Mouse (Mus musculus) midbrain, embryonic 11.5 days (tissue): ENCODE data around the gene Rhoq. TPM values are rescaled to one million over a fixed set of nuclear protein-coding genes. Genes with fewer than 3 reads are reported as not detected.

Experiments used
- ATAC-seq: fragments of 200-750 bp; cut with Nextera tagmentation; 2 replicates; pipeline ENCODE4 v1.8.0; 2017; ENCODE audit warnings: moderate TSS enrichment, moderate library complexity; ENCODE audit not compliant: low FRiP score
- DNase-seq: peaks from one replicate; pipeline ENCODE4 v3.0.0; 2015; ENCODE audit warnings: low spot score; ENCODE audit errors: missing footprints
- H3K27ac ChIP-seq: fragments of 300-500 bp; sonication (generic); 2 replicates; pipeline ENCODE4 v1.5.1; 2014; ENCODE audit warnings: low read depth, low read length
- H3K27me3 ChIP-seq: fragments of 300-500 bp; sonication (generic); 2 replicates; pipeline ENCODE4 v1.6.1; 2014; ENCODE audit warnings: mild to moderate bottlenecking, low read length, moderate library complexity, mixed read lengths; ENCODE audit not compliant: control insufficient read depth, insufficient read depth
- H3K36me3 ChIP-seq: fragments of 300-500 bp; sonication (generic); 2 replicates; pipeline ENCODE4 v1.6.1; 2014; ENCODE audit warnings: mild to moderate bottlenecking, low read length, moderate library complexity, mixed read lengths; ENCODE audit not compliant: control insufficient read depth, insufficient read depth
- H3K4me1 ChIP-seq: fragments of 300-500 bp; sonication (generic); 2 replicates; pipeline ENCODE4 v1.6.1; 2014; ENCODE audit warnings: low read length; ENCODE audit not compliant: control insufficient read depth, insufficient read depth
- H3K4me2 ChIP-seq: fragments of 300-500 bp; sonication (generic); 2 replicates; pipeline ENCODE4 v1.6.1; 2014; ENCODE audit warnings: mild to moderate bottlenecking, moderate library complexity
- H3K4me3 ChIP-seq: fragments of 300-500 bp; sonication (generic); 2 replicates; pipeline ENCODE4 v1.5.1; 2014; ENCODE audit warnings: low read depth, low read length
- H3K9ac ChIP-seq: fragments of 300-500 bp; sonication (generic); 2 replicates; pipeline ENCODE4 v1.6.1; 2014; ENCODE audit warnings: low read length
- H3K9me3 ChIP-seq: fragments of 300-500 bp; sonication (generic); 2 replicates; pipeline ENCODE4 v1.6.1; 2016; ENCODE audit warnings: low read length; ENCODE audit not compliant: control insufficient read depth
- WGBS: fragments of 180-500 bp; shearing (Covaris S2); extraction: QIAGEN DNeasy Blood & Tissue Kit; methylation state at CpG from one replicate; pipeline ENCODE4 v1.1.7; 2014; 5-methylcytosine and 5-hydroxymethylcytosine counted together
- polyA plus RNA-seq: library from polyadenylated mRNA; unstranded; fragments of >200 nt; fragmentation: Nextera tagmentation; extraction: Ambion mirVana; gene quantifications from 2 replicates; pipeline ENCODE4 v1.2.1, GENCODE M21; 2014

Gene Rhoq
- polyA plus RNA-seq, 1 experiment from 2014 or later = 11.8 TPM

DNA sequence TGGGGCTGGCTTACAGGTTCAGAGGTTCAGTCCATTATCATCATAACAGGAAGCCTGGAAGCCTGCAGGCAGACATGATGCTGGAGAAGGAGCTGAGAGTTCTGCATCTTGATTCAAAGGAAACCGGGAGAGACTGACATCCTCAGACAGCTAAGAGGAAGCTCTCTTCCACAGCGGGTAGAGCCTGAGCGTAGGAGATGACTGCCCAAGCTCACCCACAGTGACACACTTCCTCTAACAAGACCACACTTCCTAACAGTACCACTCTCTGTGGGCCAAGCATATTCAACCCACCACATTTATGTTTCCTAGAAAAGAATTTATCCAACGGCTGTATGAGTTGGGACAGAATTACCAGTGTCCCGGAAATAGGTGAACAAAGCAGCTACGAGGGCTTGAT, 15.6 kb downstream of the Rhoq start:
- Histone ChIP-seq H3K27me3 (no peaks in the 10 kb centered on the region), H3K4me2 (no peak overlapping the region), H3K36me3 (peaks cover 8% of the 10 kb centered on the region), H3K4me1 (no peaks in the 10 kb centered on the region), H3K27ac (no peak overlapping the region), H3K4me3 (no peak overlapping the region), H3K9me3 (no peaks in the 10 kb centered on the region), H3K9ac (no peak overlapping the region)
- no peak for ATAC-seq
- no peak for DNase-seq
- 87% methylated on average over 6 of the region's 6 CpGs for WGBS

DNA sequence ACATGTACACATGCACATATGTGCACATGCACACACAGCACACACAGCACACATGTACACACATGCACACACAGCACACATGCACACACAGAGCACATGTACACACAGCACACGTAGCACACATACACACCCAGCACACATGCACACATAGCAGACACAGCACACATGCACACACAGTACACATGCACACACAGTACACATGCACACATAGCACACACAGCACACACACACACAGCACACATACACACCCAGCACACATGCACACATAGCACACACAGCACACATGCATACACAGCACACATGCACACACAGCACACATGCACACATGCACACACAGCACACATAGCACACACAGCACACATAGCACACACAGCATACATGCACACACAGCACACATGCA, 18.3 kb downstream of the Rhoq start:
- H3K27me3 ChIP-seq = no peaks in the 10 kb centered on the region
- ATAC-seq (no peak), DNase-seq (no peak)
- peaks cover 2% of the 10 kb centered on the region; the same call in 1 of the 2 replicates for H3K36me3 ChIP-seq
- H3K4me1 ChIP-seq = peaks cover 6% of the 10 kb centered on the region
- H3K4me2 ChIP-seq = no peak overlapping the region
- no peak overlapping the region for H3K27ac ChIP-seq
- 83% methylated on average over 1 of the region's 1 CpGs for WGBS
- no peak overlapping the region for H3K4me3 ChIP-seq
- H3K9ac ChIP-seq = no peak overlapping the region
- H3K9me3 ChIP-seq = no peaks in the 10 kb centered on the region

- WGBS = 98% methylated on average over 2 of the region's 2 CpGs
Measured at GRCm38 (mm10) chr17:86981701-86982100, 18.8 kb downstream of the Rhoq start.

GRCm38 (mm10) chr17:86982497-86982896, 19.6 kb downstream of the Rhoq start:
- ATAC-seq (no peak), DNase-seq (no peak)
- Histone ChIP-seq H3K27ac (no peak overlapping the region), H3K4me2 (no peak overlapping the region), H3K9ac (no peak overlapping the region; the same call in 1 of the 2 replicates), H3K36me3 (peaks cover 2% of the 10 kb centered on the region; the same call in 1 of the 2 replicates), H3K9me3 (no peaks in the 10 kb centered on the region), H3K27me3 (no peaks in the 10 kb centered on the region), H3K4me1 (peaks cover 15% of the 10 kb centered on the region), H3K4me3 (no peak overlapping the region)
- 60% methylated on average over 9 of the region's 9 CpGs for WGBS

More at GRCm38 (mm10) chr17:86981701-86982100, 18.8 kb downstream of the Rhoq start:
- Histone ChIP-seq H3K27ac (no peak overlapping the region), H3K4me1 (peaks cover 11% of the 10 kb centered on the region), H3K9me3 (no peaks in the 10 kb centered on the region), H3K4me3 (no peak overlapping the region), H3K36me3 (peaks cover 2% of the 10 kb centered on the region; the same call in 1 of the 2 replicates), H3K9ac (no peak overlapping the region), H3K27me3 (no peaks in the 10 kb centered on the region), H3K4me2 (no peak overlapping the region)
- no peak for DNase-seq
- no peak for ATAC-seq

DNA sequence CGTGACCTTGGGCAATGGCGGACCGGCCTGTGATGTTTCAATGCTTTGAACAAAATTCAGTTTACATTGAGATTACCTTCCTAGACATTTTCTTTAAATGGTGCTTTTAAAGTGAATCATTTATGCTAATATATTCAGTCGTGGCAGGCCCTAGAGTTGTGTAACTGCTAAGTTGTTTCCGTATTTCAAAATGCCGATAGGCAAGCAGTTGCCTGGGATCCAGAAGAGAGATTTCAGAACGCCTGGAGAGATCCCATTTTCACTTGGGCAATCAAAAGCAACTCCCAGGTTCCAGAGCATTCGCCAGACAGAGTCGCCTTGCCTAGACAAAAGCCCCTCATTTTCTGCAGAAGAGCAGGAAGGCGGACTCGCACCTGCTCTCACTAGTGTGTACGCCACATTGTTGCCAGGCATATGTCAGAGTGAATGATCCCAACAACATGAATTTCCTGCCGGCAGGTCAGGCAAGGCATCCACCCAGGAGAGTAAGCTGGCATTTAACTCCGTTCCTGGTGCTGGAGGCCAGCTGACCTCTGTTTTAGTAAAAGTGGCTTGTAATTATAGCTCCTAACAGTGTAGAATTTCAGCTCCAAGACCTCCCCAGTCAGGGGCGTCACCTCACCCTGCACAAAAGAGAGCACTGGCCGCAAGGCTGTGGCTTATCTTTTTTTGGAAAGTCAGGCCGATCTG, 23.7 kb downstream of the Rhoq start:
- H3K9ac ChIP-seq = peak overlapping the region; percentile 12; the same call in 1 of the 2 replicates
- ATAC-seq (no peak), DNase-seq (peak; percentile 89)
- H3K4me3 ChIP-seq = no peak overlapping the region
- no peak overlapping the region for H3K4me2 ChIP-seq
- H3K4me1 ChIP-seq = peaks cover 24% of the 10 kb centered on the region
- no peaks in the 10 kb centered on the region for H3K9me3 ChIP-seq
- no peaks in the 10 kb centered on the region for H3K36me3 ChIP-seq
- peak overlapping the region; percentile 57 for H3K27ac ChIP-seq
- H3K27me3 ChIP-seq = no peaks in the 10 kb centered on the region
- WGBS = 49% methylated on average over 17 of the region's 17 CpGs

GRCm38 (mm10) chr17:86988161-86988560, 25.3 kb downstream of the Rhoq start:
- H3K4me2 ChIP-seq = no peak overlapping the region
- no peak overlapping the region for H3K9ac ChIP-seq
- no peak overlapping the region for H3K4me3 ChIP-seq
- no peaks in the 10 kb centered on the region for H3K36me3 ChIP-seq
- DNase-seq = no peak
- H3K27me3 ChIP-seq = no peaks in the 10 kb centered on the region
- peaks cover 24% of the 10 kb centered on the region for H3K4me1 ChIP-seq
- WGBS = 69% methylated on average over 5 of the region's 5 CpGs
- no peaks in the 10 kb centered on the region for H3K9me3 ChIP-seq
- H3K27ac ChIP-seq = no peak overlapping the region
- peak; percentile 51 for ATAC-seq

DNA sequence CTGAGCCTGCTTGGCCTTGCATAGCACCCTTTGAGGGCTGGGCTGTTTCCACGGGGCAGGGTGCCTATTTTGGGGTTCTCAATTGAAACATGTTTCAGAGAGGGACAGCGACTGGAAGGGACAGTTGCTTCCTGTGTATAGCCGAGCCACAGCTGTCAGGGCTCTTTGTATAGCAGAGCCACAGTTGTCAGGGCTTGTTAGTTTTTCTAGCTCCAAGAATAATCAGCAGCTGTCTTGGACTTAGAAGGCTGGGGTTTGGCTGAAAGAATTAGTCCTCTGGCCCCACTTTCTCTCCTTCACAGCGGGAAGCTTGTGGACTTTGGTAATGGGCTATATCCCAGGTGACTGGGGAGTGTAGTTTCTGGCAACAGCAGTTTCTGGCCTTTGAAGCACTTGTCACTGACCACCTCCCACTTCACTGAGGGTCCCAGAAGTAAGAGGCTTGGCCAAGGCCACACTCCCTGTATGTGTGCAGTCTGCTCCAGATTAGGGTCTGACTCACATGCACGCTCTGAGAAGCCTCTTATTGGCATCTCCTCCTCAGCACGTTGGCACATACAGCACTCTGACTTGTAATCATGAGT, 25.8 kb downstream of the Rhoq start:
- Histone ChIP-seq H3K36me3 (no peaks in the 10 kb centered on the region), H3K9me3 (no peaks in the 10 kb centered on the region), H3K4me2 (no peak overlapping the region), H3K27ac (peak overlapping the region; percentile 35; the same call in 1 of the 2 replicates), H3K27me3 (no peaks in the 10 kb centered on the region; the same call in 1 of the 2 replicates), H3K4me3 (no peak overlapping the region), H3K9ac (no peak overlapping the region), H3K4me1 (peaks cover 24% of the 10 kb centered on the region)
- 53% methylated on average over 6 of the region's 6 CpGs for WGBS
- ATAC-seq = peak; percentile 79
- peak; percentile 90 for DNase-seq

DNA sequence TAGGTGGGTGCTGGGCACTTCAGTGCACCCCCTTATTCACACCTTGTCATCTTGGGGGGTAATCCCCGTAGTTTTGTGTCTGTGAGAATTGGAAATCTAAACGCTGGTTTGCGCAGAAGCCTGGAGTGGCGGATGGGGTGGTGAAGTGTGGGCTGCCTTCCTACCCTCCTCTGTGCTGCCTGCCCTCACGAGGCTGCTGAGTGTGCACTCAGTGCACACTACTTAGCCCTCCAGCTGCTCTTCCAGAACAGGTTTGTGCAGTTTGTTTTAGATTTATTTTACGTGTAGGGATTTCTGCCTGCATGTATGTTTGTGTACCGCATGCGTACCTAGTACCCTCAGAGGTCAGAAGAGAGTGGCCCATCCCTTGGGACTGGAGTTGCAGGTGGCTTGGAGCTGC, 28.4 kb downstream of the Rhoq start:
- DNase-seq = no peak
- no peak overlapping the region for H3K4me2 ChIP-seq

GRCm38 (mm10) chr17:86997323-86997722, 34.4 kb downstream of the Rhoq start:
- Histone ChIP-seq H3K36me3 (no peaks in the 10 kb centered on the region), H3K27ac (no peak overlapping the region), H3K9ac (no peak overlapping the region), H3K4me2 (no peak overlapping the region), H3K9me3 (no peaks in the 10 kb centered on the region), H3K27me3 (no peaks in the 10 kb centered on the region; the same call in 1 of the 2 replicates), H3K4me3 (no peak overlapping the region), H3K4me1 (no peaks in the 10 kb centered on the region)
- 94% methylated on average over 6 of the region's 6 CpGs for WGBS
- no peak for ATAC-seq
- no peak for DNase-seq

More for the DNA sequence above, 28.4 kb downstream of the Rhoq start:
- WGBS = 91% methylated on average over 8 of the region's 8 CpGs
- no peak for ATAC-seq
- Histone ChIP-seq H3K9me3 (no peaks in the 10 kb centered on the region), H3K27ac (no peak overlapping the region), H3K4me3 (no peak overlapping the region), H3K27me3 (no peaks in the 10 kb centered on the region; the same call in 1 of the 2 replicates), H3K4me1 (peaks cover 17% of the 10 kb centered on the region), H3K36me3 (no peaks in the 10 kb centered on the region), H3K9ac (no peak overlapping the region)
